Mouse (Mus musculus) liver, adult 2 months (tissue): Measurements from ENCODE around the gene Hist1h2ac.
"Not testable (repeated sequence)": the region's sequence is repeated elsewhere in the genome, so short reads cannot be mapped to it uniquely, and the experiment has no call there.

Experiments
- CTCF ChIP-seq: fragments of 200-500 bp; IDR thresholded peaks from 2 replicates; pipeline ENCODE4 v1.5.1; 2011; ENCODE audit warnings: low read depth, low read length, control low read depth
- POLR2A ChIP-seq: fragments of 200-500 bp; IDR thresholded peaks from 2 replicates; pipeline ENCODE4 v1.6.1; 2011; ENCODE audit warnings: low read length, control low read depth; ENCODE audit not compliant: insufficient read depth; ENCODE audit errors: extremely low read depth

DNA sequence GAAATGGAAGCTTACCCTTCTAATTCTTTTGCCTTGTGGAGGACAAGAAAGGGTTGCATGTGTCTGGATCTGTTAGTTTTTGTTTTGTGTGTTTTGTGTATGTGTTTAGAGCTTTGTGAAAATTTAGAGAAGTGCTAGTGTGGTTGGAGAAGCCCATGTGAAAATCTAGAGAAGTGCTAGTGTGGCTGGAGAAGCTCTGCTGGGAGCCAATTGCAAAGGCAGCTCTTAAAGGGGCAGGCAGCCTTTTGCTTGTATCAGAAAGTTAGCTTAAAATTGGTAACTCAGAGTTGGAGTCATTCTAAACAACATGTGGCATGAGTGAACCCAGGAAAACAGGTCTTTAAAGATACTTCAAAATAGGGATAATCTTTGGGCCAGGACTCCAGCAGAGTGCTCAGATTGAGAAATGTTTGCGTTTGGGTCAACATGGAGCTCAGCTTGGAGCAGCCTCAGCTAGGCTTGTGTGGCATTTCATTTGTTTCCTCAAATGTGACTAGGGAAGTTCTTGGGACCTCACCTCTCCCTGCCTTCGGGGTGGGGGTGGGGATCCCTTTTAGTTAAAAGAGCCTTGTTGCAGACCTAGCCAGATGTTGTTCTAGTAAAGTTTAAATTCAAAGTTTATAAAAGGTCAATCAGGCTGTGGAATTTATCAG is 34.0 kb upstream of the Hist1h2ac start:
- not testable (repeated sequence) for TF ChIP-seq CTCF, POLR2A
